Mouse (Mus musculus): Measurements from ENCODE around the gene Ssr3. TPM values are rescaled to one million over a fixed set of nuclear protein-coding genes. Genes with fewer than 3 reads are reported as not detected.

The Ssr3 gene
- polyA plus RNA-seq, 1 experiment from 2014 or later = 247 TPM

- ATAC-seq (ENCODE audit: insufficient number of reproducible peaks, insufficient read depth, low FRiP score, low TSS enrichment, low read depth) = no peak
- Histone ChIP-seq H3K9me3 (no peaks in the 10 kb centered on the region), H3K9ac (replicated peaks) (no peak overlapping the region), H3K4me2 (no peak overlapping the region), H3K27ac (no peak overlapping the region), H3K4me3 (replicated peaks) (no peak overlapping the region), H3K4me1 (replicated peaks) (no peaks in the 10 kb centered on the region), H3K27me3 (no peaks in the 10 kb centered on the region), H3K36me3 (peaks cover 70% of the 10 kb centered on the region)
- 92% methylated on average over 5 of the region's 5 CpGs for WGBS
These were observed 18.7 kb downstream of the Ssr3 start for GRCm38 (mm10) chr3:65373594-65374182.

- H3K36me3 ChIP-seq = peaks cover 75% of the 10 kb centered on the region
- no peaks in the 10 kb centered on the region for H3K4me1 ChIP-seq (replicated peaks)
- H3K9me3 ChIP-seq = no peaks in the 10 kb centered on the region
- no peak overlapping the region for H3K27ac ChIP-seq
- no peak overlapping the region for H3K4me3 ChIP-seq (replicated peaks)
- whole genome bisulfite sequencing = 91% methylated on average over 4 of the region's 4 CpGs
- no peaks in the 10 kb centered on the region for H3K27me3 ChIP-seq
- no peak for ATAC-seq (ENCODE audit: insufficient number of reproducible peaks, insufficient read depth, low FRiP score, low TSS enrichment, low read depth)
- H3K4me2 ChIP-seq = no peak overlapping the region
- no peak overlapping the region for H3K9ac ChIP-seq (replicated peaks)
These were observed 19.9 kb downstream of the Ssr3 start for GRCm38 (mm10) chr3:65372552-65372951.

GRCm38 (mm10) chr3:65367944-65368343 lies 24.5 kb downstream of the Ssr3 start:
- Histone ChIP-seq H3K4me3 (replicated peaks) (no peak overlapping the region), H3K9ac (replicated peaks) (0 out of 2 replicates have a peak overlapping the region, but pooled peaks have one; percentile 8), H3K27ac (no peak overlapping the region), H3K36me3 (peaks cover 56% of the 10 kb centered on the region), H3K4me1 (replicated peaks) (0 out of 2 replicates have a peak, but pooled peaks cover 3% of the 10 kb centered on the region), H3K27me3 (no peaks in the 10 kb centered on the region), H3K9me3 (no peaks in the 10 kb centered on the region), H3K4me2 (no peak overlapping the region)
- ATAC-seq (ENCODE audit: insufficient number of reproducible peaks, insufficient read depth, low FRiP score, low TSS enrichment, low read depth) = no peak
- WGBS = 65% methylated on average over 4 of the region's 4 CpGs

GRCm38 (mm10) chr3:65365921-65366710 lies 26.3 kb downstream of the Ssr3 start:
- H3K4me2 ChIP-seq = no peak overlapping the region
- no peak overlapping the region for H3K9ac ChIP-seq (replicated peaks)
- H3K27ac ChIP-seq = no peak overlapping the region
- no peak for ATAC-seq (ENCODE audit: insufficient number of reproducible peaks, insufficient read depth, low FRiP score, low TSS enrichment, low read depth)
- 0 out of 2 replicates have a peak, but pooled peaks cover 3% of the 10 kb centered on the region for H3K4me1 ChIP-seq (replicated peaks)
- WGBS = 68% methylated on average over 9 of the region's 10 CpGs
- H3K4me3 ChIP-seq (replicated peaks) = no peak overlapping the region
- H3K27me3 ChIP-seq = no peaks in the 10 kb centered on the region
- no peaks in the 10 kb centered on the region for H3K9me3 ChIP-seq
- H3K36me3 ChIP-seq = peaks cover 47% of the 10 kb centered on the region

GRCm38 (mm10) chr3:65365184-65365583 lies 27.2 kb downstream of the Ssr3 start:
- no peaks in the 10 kb centered on the region for H3K27me3 ChIP-seq
- H3K9me3 ChIP-seq = no peaks in the 10 kb centered on the region
- no peak overlapping the region for H3K4me2 ChIP-seq
- 69% methylated on average over 6 of the region's 6 CpGs for WGBS
- H3K9ac ChIP-seq (replicated peaks) = no peak overlapping the region
- 0 out of 2 replicates have a peak, but pooled peaks cover 3% of the 10 kb centered on the region for H3K4me1 ChIP-seq (replicated peaks)
- no peak for ATAC-seq (ENCODE audit: insufficient number of reproducible peaks, insufficient read depth, low FRiP score, low TSS enrichment, low read depth)
- no peak overlapping the region for H3K27ac ChIP-seq
- H3K36me3 ChIP-seq = peaks cover 39% of the 10 kb centered on the region
- no peak overlapping the region for H3K4me3 ChIP-seq (replicated peaks)

- Histone ChIP-seq H3K9ac (replicated peaks) (no peak overlapping the region), H3K4me2 (no peak overlapping the region), H3K27me3 (no peaks in the 10 kb centered on the region), H3K27ac (no peak overlapping the region), H3K4me3 (replicated peaks) (no peak overlapping the region), H3K4me1 (replicated peaks) (0 out of 2 replicates have a peak, but pooled peaks cover 3% of the 10 kb centered on the region), H3K9me3 (no peaks in the 10 kb centered on the region), H3K36me3 (peaks cover 29% of the 10 kb centered on the region)
- 97% methylated on average over 1 of the region's 1 CpGs for WGBS
- no peak for ATAC-seq (ENCODE audit: insufficient number of reproducible peaks, insufficient read depth, low FRiP score, low TSS enrichment, low read depth)
These were observed 29.0 kb downstream of the Ssr3 start for GRCm38 (mm10) chr3:65363438-65363837.

- Histone ChIP-seq H3K9me3 (no peaks in the 10 kb centered on the region), H3K4me3 (replicated peaks) (no peak overlapping the region), H3K4me1 (replicated peaks) (no peaks in the 10 kb centered on the region), H3K9ac (replicated peaks) (no peak overlapping the region), H3K4me2 (no peak overlapping the region), H3K27me3 (no peaks in the 10 kb centered on the region), H3K36me3 (peaks cover 20% of the 10 kb centered on the region), H3K27ac (no peak overlapping the region)
- WGBS = 64% methylated on average over 8 of the region's 8 CpGs
- ATAC-seq (ENCODE audit: insufficient number of reproducible peaks, insufficient read depth, low FRiP score, low TSS enrichment, low read depth) = no peak
These were observed 32.1 kb downstream of the Ssr3 start for GRCm38 (mm10) chr3:65360163-65360969.

- no peak overlapping the region for H3K4me2 ChIP-seq
- 90% methylated on average over 2 of the region's 2 CpGs for WGBS
- H3K9me3 ChIP-seq = no peaks in the 10 kb centered on the region
- ATAC-seq (ENCODE audit: insufficient number of reproducible peaks, insufficient read depth, low FRiP score, low TSS enrichment, low read depth) = no peak
- H3K36me3 ChIP-seq = peaks cover 12% of the 10 kb centered on the region; the same call in 1 of the 2 replicates
- H3K4me1 ChIP-seq (replicated peaks) = no peaks in the 10 kb centered on the region
- no peak overlapping the region for H3K9ac ChIP-seq (replicated peaks)
- no peaks in the 10 kb centered on the region for H3K27me3 ChIP-seq
- H3K4me3 ChIP-seq (replicated peaks) = no peak overlapping the region
- no peak overlapping the region for H3K27ac ChIP-seq
These were observed 33.6 kb downstream of the Ssr3 start for GRCm38 (mm10) chr3:65358841-65359240.

GRCm38 (mm10) chr3:65358275-65358674 lies 34.1 kb downstream of the Ssr3 start:
- WGBS = 74% methylated on average over 2 of the region's 2 CpGs

GRCm38 (mm10) chr3:65355479-65355878 lies 36.9 kb downstream of the Ssr3 start:
- Histone ChIP-seq H3K36me3 (no peaks in the 10 kb centered on the region), H3K4me3 (replicated peaks) (no peak overlapping the region), H3K4me1 (replicated peaks) (no peaks in the 10 kb centered on the region), H3K9me3 (no peaks in the 10 kb centered on the region), H3K4me2 (no peak overlapping the region), H3K9ac (replicated peaks) (no peak overlapping the region), H3K27me3 (no peaks in the 10 kb centered on the region), H3K27ac (no peak overlapping the region)
- WGBS = 80% methylated on average over 6 of the region's 6 CpGs
- ATAC-seq (ENCODE audit: insufficient number of reproducible peaks, insufficient read depth, low FRiP score, low TSS enrichment, low read depth) = no peak

More at GRCm38 (mm10) chr3:65358275-65358674, 34.1 kb downstream of the Ssr3 start:
- ATAC-seq (ENCODE audit: insufficient number of reproducible peaks, insufficient read depth, low FRiP score, low TSS enrichment, low read depth) = no peak
- no peak overlapping the region for H3K4me2 ChIP-seq
- no peaks in the 10 kb centered on the region for H3K27me3 ChIP-seq
- no peak overlapping the region for H3K4me3 ChIP-seq (replicated peaks)
- peaks cover 9% of the 10 kb centered on the region; the same call in 1 of the 2 replicates for H3K36me3 ChIP-seq
- H3K27ac ChIP-seq = no peak overlapping the region
- H3K4me1 ChIP-seq (replicated peaks) = no peaks in the 10 kb centered on the region
- no peak overlapping the region for H3K9ac ChIP-seq (replicated peaks)
- no peaks in the 10 kb centered on the region for H3K9me3 ChIP-seq

Data from limb, embryonic 12.5 days (tissue).